Mouse (Mus musculus) testis, adult 2 months (tissue): Measurements from ENCODE around the gene Zfp523.

ENCODE experiments used
- CTCF ChIP-seq: fragments of 200-500 bp; IDR thresholded peaks from 2 replicates; pipeline ENCODE4 v1.5.1; 2012; ENCODE audit warnings: low read depth, mild to moderate bottlenecking, inconsistent platforms, low read length, moderate library complexity; ENCODE audit not compliant: control insufficient read depth, insufficient read depth, insufficient replicate concordance
- POLR2A ChIP-seq: fragments of 200-500 bp; IDR thresholded peaks from 2 replicates; pipeline ENCODE4 v1.6.1; 2012; ENCODE audit warnings: low read depth, mild to moderate bottlenecking, inconsistent platforms, low read length, moderate library complexity; ENCODE audit not compliant: control insufficient read depth

DNA sequence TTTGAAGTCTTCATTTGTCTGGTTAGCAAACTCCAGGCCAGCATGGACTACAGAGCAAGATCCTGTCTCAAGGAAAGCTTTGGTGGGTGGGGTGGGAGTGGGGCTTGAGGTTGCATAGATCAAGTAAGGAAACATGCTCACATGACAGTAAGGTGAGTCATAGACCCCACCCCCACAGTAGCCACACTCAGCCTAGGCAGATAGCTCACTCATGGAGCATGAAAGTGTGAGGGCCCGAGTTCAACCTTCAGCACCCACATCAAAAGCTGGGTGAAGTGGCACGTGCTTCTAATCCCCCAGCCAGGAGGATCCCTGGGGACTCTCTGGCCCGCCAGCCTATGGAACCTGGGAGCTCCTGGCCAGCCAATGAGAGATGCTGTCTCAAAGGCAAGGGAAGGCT, 16.6 kb downstream of the Zfp523 start:
- TF ChIP-seq CTCF (no peak), POLR2A (no peak)
